Mouse (Mus musculus) thymus, postnatal 10 days (tissue): ENCODE measurements around the gene Tmbim1.
"Not testable (repeated sequence)": the region's sequence is repeated elsewhere in the genome, so short reads cannot be mapped to it uniquely, and the experiment has no call there.

Experiments
- DNase-seq, 2 experiments: peaks; one replicate each; pipeline ENCODE4 v3.0.0; 2021; ENCODE audit warnings: low spot score in 2 of 2

Gene Tmbim1

GRCm38 (mm10) chr1:74295456-74296171, 9.8 kb downstream of the Tmbim1 start:
- no peak for DNase-seq

DNA sequence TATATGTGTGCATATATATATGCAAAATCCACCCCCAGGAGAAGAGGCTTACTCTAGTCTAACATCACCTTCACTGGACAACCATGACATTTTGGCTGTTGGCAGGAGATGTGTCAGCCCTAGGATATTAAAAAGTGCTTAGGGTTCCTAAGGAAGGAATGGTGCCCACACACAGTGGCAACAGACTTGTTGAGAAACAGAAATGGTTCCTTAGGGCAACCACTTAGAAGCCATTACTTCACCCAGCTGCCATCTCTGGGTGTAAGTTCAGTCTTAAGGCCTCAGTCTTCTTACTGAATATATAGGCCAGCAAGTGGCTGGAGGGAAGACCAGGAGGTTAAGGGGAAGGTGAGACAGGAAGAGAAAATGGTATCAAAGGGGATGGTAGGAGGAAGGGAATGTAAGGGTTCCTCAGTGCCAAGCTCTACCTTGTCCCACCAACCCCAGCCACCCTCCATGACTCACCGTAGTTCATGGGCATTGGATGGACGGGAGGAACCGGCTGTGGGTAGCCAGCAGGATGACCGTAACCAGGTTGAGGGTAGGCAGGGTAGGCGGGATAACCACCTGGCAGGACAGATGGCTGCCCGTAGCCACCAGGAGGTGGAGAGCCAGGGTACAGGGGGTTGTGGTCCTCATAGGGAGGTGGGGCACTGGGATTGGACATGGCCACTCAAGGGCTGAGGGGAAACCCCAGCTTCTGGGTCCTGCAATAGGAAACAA, 10.5 kb downstream of the Tmbim1 start:
- no peak for DNase-seq

- DNase-seq = no peak
Measured at GRCm38 (mm10) chr1:74294090-74294643, 11.3 kb downstream of the Tmbim1 start.

GRCm38 (mm10) chr1:74293306-74293960, 12.0 kb downstream of the Tmbim1 start:
- DNase-seq = no peak

DNA sequence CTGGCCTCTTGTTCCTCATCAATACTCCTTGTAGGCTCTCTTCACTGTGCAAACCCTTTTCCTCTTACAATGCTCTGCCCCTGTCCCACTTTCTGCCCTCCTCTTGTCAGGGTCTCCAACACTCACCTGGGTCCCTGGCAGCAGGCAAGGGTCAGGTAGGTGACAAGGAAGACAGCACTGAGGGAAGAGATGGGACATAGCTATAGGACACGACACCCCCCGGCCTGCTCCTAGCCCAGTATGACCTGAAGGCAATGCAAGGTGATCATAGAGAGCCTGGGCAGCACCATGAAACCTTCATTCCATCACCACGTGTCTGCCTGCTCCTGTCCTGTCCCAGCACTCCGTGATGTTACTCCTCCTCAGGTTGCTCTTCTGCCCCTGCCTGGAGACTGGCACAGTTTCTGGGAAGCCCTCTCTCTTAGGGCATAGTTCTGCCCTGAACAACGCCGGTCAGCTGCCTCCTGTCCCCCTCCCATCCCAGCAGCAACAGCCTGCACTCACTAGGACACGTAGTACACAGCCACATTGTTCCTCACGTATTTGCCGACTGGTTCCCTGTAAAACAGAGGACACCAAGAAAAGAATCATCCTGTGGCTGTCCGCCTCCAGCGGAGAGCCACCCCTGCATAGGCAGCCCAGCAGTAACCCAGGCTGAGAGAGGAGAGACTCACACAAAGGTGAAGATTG, 12.9 kb downstream of the Tmbim1 start:
- DNase-seq = no peak

DNA sequence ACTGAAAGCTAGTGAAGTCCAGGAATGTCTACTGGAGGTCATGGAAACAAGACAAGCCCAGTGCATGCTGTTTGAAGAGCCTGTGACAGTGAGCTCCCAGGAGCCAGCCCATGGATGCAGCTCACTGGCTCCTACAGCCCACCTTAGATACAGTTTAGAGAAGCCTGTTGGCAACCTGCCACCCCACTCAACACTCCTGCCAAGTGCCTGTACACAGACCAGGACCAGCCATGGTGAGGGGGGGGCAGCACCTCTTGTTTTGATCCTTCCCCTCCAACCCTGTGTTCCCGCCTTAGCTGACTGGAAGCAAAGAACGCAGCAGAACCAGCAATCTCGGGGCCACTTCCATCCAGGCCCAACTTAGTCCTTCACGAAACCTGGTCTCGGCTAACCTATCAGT, 15.3 kb downstream of the Tmbim1 start:
- DNase-seq = no peak

- DNase-seq = no peak
Measured at GRCm38 (mm10) chr1:74289740-74290139, 15.7 kb downstream of the Tmbim1 start.

- no peak for DNase-seq
Measured at GRCm38 (mm10) chr1:74289248-74289647, 16.2 kb downstream of the Tmbim1 start.

DNA sequence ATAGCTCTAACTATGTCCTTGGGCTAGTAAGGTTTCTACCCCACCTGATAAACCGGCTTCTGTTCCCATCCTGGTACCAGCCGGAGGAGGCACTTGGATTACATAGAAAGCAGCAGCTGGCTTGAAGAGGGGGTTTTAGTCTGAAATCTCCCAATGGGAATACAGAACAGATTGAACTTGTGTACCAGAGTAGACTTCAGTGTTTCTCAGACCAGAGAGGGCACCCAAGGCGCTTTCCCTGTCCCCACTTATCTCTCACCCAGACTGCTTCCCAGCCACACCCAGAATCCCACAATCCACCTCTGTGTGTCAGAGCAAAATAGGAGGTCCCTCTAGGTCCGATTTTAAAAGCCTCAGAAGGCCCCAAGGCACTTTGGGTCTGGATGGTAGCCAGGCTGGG, 17.1 kb downstream of the Tmbim1 start:
- no peak for DNase-seq

DNA sequence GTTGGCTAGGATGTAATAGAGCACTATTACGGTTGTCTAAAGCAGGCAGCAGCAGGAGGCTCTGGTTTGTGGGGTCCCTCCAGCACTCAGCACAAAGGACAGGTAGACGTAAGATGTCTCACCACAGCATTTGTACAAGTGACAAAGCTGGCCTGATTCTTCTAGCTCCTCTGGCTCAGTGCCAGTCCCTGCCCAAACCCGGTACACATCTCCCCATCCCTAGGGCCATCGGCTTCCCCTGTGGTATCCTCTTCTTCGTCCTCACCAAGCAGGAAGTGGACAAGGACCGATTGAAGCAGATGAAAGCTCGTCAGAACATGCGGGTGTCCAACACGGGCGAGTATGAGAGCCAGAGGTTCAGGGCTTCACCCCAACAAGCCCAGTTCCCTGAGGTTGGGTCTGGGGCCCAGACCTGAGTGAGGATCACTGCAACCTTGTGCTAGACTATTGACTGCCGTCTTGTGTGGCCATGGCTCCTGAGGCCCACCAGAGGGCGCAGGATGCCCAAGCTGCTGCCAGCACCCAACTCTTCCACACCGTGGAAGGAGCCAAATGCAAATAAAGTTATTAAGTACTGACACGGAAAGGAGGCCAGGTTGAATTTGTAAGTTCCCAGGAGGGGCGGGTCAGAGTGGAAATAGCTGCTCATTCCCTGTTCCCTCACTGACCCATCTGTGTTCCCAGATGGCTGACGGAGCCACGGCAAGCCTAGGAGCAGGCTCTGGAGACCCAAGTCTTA, 18.4 kb downstream of the Tmbim1 start:
- not testable (repeated sequence) for DNase-seq

DNA sequence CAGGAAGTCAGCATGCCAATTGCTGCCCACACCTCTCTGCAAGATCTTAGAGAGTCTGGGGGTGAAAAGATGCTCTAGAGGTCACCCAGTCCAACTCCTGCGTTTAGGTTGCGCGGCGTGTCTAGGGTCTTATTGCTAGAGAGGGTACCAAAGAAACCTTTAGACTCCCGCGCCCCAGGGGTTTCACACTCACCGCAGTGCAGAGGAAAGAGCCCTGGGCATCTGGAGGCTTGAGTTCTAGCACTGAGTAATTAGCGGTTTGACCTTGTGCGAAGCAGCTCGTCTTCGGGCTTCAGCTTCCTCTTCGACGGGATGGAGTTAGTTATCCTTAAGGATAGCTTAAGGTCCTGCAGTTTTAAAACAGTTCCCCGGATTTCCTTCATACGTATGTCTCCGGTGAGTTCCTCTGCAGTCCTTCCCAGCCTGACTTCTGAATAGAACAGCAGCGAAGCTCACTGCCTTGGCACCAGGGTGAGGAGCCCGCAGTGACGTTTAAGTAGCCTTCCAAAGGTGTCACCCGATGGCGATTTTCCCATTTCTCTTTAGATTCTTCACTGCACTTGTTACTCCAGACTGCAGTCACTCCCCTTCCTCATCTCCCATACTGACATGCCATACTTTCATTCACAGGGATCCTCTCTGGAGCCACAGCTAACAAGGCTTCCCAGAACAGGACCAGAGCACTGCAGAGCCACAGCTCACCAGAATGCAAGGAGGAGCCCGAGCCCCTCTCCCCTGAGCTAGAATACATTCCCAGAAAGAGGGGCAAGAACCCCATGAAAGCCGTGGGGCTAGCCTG, 20.0 kb downstream of the Tmbim1 start:
- no peak for DNase-seq

- DNase-seq = peak; percentile 99 to 100
Measured at GRCm38 (mm10) chr1:74284543-74285160, 20.8 kb downstream of the Tmbim1 start, which contains the start of the genes Aamp and Pnkd. Aamp (minus strand) TSS chr1:74284738. Pnkd (plus strand) TSS chr1:74284930.

DNA sequence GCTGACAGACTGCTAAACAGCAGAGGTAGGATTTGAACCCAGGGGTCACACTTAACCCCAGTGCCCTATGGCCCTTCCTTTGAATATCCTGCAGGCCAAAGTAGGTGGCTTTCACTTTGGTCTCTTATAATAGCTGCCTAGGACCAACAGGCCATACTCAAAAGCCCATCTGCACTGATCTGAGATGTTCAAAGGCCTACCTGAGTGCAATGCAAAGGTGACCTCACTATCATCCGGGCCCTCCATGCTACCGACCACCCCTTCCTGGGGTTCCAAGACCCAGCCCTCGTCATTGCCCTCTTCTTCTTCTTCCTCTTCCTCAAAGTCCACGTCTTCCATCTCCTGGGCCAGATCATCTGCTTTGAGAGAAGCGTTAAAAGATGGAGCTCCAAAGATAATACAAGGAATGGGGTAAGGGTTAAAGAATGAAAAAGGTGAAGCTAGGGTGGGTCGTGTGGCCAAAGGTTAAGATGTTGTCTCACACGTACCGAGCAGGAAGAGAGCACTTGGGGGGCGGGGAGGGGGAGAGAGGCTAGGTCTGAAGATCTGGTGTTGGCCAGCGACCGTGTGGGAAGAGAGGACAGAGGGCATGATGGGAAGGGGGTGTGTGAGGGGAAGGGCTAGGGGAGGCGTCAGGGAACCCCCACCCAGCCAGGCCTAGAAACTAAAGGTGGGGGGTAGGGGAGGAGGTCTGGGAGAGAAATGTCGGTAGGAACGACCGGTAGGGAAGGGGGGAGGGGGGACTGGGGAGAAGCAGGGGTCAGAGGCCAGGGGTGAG, 21.5 kb downstream of the Tmbim1 start:
- peak; percentile 38 to 65 for DNase-seq

GRCm38 (mm10) chr1:74282896-74283625, 22.4 kb downstream of the Tmbim1 start:
- DNase-seq = no peak

GRCm38 (mm10) chr1:74281886-74282285, 23.5 kb downstream of the Tmbim1 start:
- no peak for DNase-seq

DNA sequence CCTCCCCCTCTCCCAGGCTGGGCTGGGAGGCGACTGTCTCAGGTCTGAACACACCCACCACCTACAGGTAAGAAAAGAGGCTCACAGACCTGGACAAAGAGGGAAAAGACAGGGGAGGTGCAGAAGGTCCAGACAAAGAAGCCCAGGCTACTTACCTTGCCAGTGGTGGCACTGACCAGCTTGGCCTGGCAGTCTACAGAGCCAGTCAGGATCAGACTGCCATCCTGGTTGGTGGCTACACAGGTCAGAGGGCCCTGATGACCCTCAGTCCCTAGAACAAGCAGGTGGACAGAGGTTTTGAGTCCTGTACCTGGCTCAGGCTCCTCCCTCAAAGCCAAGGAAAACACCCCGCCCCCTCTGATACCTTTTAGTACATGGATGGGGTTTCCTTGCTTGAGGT, 24.1 kb downstream of the Tmbim1 start:
- DNase-seq = no peak

- DNase-seq = no peak
Measured at GRCm38 (mm10) chr1:74280591-74281325, 24.7 kb downstream of the Tmbim1 start.

- DNase-seq = no peak
Measured at GRCm38 (mm10) chr1:74278988-74279387, 26.4 kb downstream of the Tmbim1 start.
